Mouse (Mus musculus) C2C12 (cell line): ENCODE data around the gene Auts2. TPM values are rescaled to one million over a fixed set of nuclear protein-coding genes. Genes with fewer than 3 reads are reported as not detected.

Experiments used
- H3K27me3 ChIP-seq: one replicate; pipeline ENCODE4 v1.6.1; 2011; ENCODE audit not compliant: control insufficient read depth, insufficient read depth, insufficient read length
- H3K36me3 ChIP-seq: one replicate; pipeline ENCODE4 v1.6.1; 2011; ENCODE audit not compliant: control insufficient read depth, insufficient read depth
- H3K4me3 ChIP-seq: one replicate; pipeline ENCODE4 v1.5.1; 2011; ENCODE audit warnings: mild to moderate bottlenecking, control low read depth; ENCODE audit not compliant: poor library complexity, insufficient read depth, severe bottlenecking
- H3K79me2 ChIP-seq: one replicate; pipeline ENCODE4 v1.6.1; 2011; ENCODE audit not compliant: control insufficient read depth, insufficient read depth
- H3K79me3 ChIP-seq: one replicate; pipeline ENCODE4 v1.6.1; 2011; ENCODE audit warnings: low read depth, control low read depth
- H3ac ChIP-seq: one replicate; pipeline ENCODE3; 2011; ENCODE audit warnings: low read depth; ENCODE audit not compliant: control insufficient read depth, insufficient read length
- CEBPB ChIP-seq: IDR thresholded peaks from one replicate; pipeline ENCODE4 v1.6.1; 2011; ENCODE audit warnings: low read depth, mild to moderate bottlenecking, control low read depth, moderate library complexity
- CTCF ChIP-seq: IDR thresholded peaks from one replicate; pipeline ENCODE4 v1.5.1; 2011; ENCODE audit not compliant: control insufficient read depth, insufficient read depth, insufficient read length
- FOSL1 ChIP-seq: IDR thresholded peaks from one replicate; pipeline ENCODE4 v1.8.0; 2011; ENCODE audit warnings: mild to moderate bottlenecking, low read length; ENCODE audit not compliant: poor library complexity, insufficient read depth, severe bottlenecking
- MAX ChIP-seq: IDR thresholded peaks from one replicate; pipeline ENCODE4 v1.6.1; 2011; ENCODE audit warnings: mild to moderate bottlenecking, control low read depth
- MYOD1 ChIP-seq: IDR thresholded peaks from one replicate; pipeline ENCODE4 v1.6.1; 2011; ENCODE audit warnings: low read depth; ENCODE audit not compliant: control insufficient read depth, insufficient read length
- MYOG ChIP-seq: IDR thresholded peaks from one replicate; pipeline ENCODE4 v1.6.1; 2011; ENCODE audit not compliant: control insufficient read depth, insufficient read length; ENCODE audit errors: extremely low read depth
- USF1 ChIP-seq: IDR thresholded peaks from one replicate; pipeline ENCODE4 v1.6.1; 2011; ENCODE audit warnings: low read depth, mild to moderate bottlenecking, control low read depth, moderate library complexity
- polyA plus RNA-seq: library from polyadenylated mRNA; unstranded; fragments of >200 nt; fragmentation: generic; extraction: Trizol; gene quantifications from one replicate; pipeline ENCODE4 v1.2.1, GENCODE M21; 2012; ENCODE audit warnings: missing spikeins

Gene Auts2
- polyA plus RNA-seq, 1 experiment = 8.4 TPM

- peaks cover 82% of the 10 kb centered on the region for H3K79me2 ChIP-seq
- no peak overlapping the region for H3ac ChIP-seq
- H3K79me3 ChIP-seq = peaks cover 28% of the 10 kb centered on the region
- H3K4me3 ChIP-seq = no peak overlapping the region
- H3K27me3 ChIP-seq = no peaks in the 10 kb centered on the region
- H3K36me3 ChIP-seq = no peaks in the 10 kb centered on the region
- TF ChIP-seq MAX (peak; percentile 27), FOSL1 (no peak), MYOD1 (no peak)
Measured at GRCm38 (mm10) chr5:131515707-131516407, 1027.3 kb downstream of the Auts2 start.

GRCm38 (mm10) chr5:131513753-131514152 lies 1029.4 kb downstream of the Auts2 start:
- Histone ChIP-seq H3K79me2 (peaks cover 65% of the 10 kb centered on the region), H3K27me3 (no peaks in the 10 kb centered on the region), H3ac (no peak overlapping the region), H3K4me3 (no peak overlapping the region), H3K36me3 (no peaks in the 10 kb centered on the region), H3K79me3 (peaks cover 21% of the 10 kb centered on the region)
- TF ChIP-seq CTCF (no peak), MAX (no peak)

GRCm38 (mm10) chr5:131512617-131513016 lies 1030.5 kb downstream of the Auts2 start:
- H3K36me3 ChIP-seq = no peaks in the 10 kb centered on the region

GRCm38 (mm10) chr5:131510659-131511058 lies 1032.5 kb downstream of the Auts2 start:
- H3K4me3 ChIP-seq = no peak overlapping the region
- H3ac ChIP-seq = no peak overlapping the region
- H3K36me3 ChIP-seq = no peaks in the 10 kb centered on the region
- peaks cover 16% of the 10 kb centered on the region for H3K79me3 ChIP-seq
- TF ChIP-seq CTCF (no peak), MYOD1 (no peak), FOSL1 (no peak), CEBPB (no peak), MAX (no peak), USF1 (no peak), MYOG (no peak)
- H3K79me2 ChIP-seq = peaks cover 41% of the 10 kb centered on the region
- H3K27me3 ChIP-seq = no peaks in the 10 kb centered on the region

More at GRCm38 (mm10) chr5:131512617-131513016, 1030.5 kb downstream of the Auts2 start:
- peaks cover 56% of the 10 kb centered on the region for H3K79me2 ChIP-seq
- peaks cover 18% of the 10 kb centered on the region for H3K79me3 ChIP-seq
- no peak overlapping the region for H3ac ChIP-seq
- TF ChIP-seq CEBPB (no peak), MYOD1 (no peak), CTCF (no peak), MYOG (no peak), FOSL1 (no peak), USF1 (no peak), MAX (no peak)
- H3K4me3 ChIP-seq = no peak overlapping the region
- H3K27me3 ChIP-seq = no peaks in the 10 kb centered on the region

GRCm38 (mm10) chr5:131509315-131509714 lies 1033.8 kb downstream of the Auts2 start:
- no peaks in the 10 kb centered on the region for H3K36me3 ChIP-seq
- no peaks in the 10 kb centered on the region for H3K27me3 ChIP-seq
- H3K4me3 ChIP-seq = no peak overlapping the region
- peaks cover 14% of the 10 kb centered on the region for H3K79me3 ChIP-seq
- no peak overlapping the region for H3ac ChIP-seq
- H3K79me2 ChIP-seq = peaks cover 29% of the 10 kb centered on the region
- no peak for TF ChIP-seq CEBPB
- TF ChIP-seq USF1 = no peak
- TF ChIP-seq CTCF = no peak
- no peak for TF ChIP-seq MAX

- H3K4me3 ChIP-seq = no peak overlapping the region
- H3K36me3 ChIP-seq = no peaks in the 10 kb centered on the region
- peaks cover 8% of the 10 kb centered on the region for H3K79me3 ChIP-seq
- no peak for TF ChIP-seq MYOG
- no peak for TF ChIP-seq MYOD1
- TF ChIP-seq USF1 = no peak
- no peak for TF ChIP-seq CTCF
- no peak for TF ChIP-seq MAX
- no peak for TF ChIP-seq CEBPB
- TF ChIP-seq FOSL1 = no peak
- no peaks in the 10 kb centered on the region for H3K79me2 ChIP-seq
- no peaks in the 10 kb centered on the region for H3K27me3 ChIP-seq
- H3ac ChIP-seq = no peak overlapping the region
Measured at GRCm38 (mm10) chr5:131498865-131499264, 1044.3 kb downstream of the Auts2 start.
